ENCODE assay signal across 8 mouse cellular contexts in genomic region chrX:13346011-13346631, GRCm38 (mm10).
DNase-seq lines count a peak whose midpoint lies in the region; ATAC-seq and TF ChIP-seq lines count a peak whose summit lies in the region.

No protein-coding gene starts in this region.

- H3K4me1 ChIP-seq in heart, adult 2 months (ENCODE audit: control insufficient read depth, insufficient read depth, low read length) = peaks cover 3% of the 10 kb centered on the region
- peaks cover 26% of the 10 kb centered on the region for H3K4me1 ChIP-seq in hindbrain, embryonic 14.5 days (replicated peaks; ENCODE audit: control insufficient read depth, insufficient read depth, low read length)
- peaks cover 11% of the 10 kb centered on the region for H3K4me1 ChIP-seq in liver, postnatal 0 days (ENCODE audit: insufficient read depth)
- H3K4me1 ChIP-seq in thymus, adult 2 months (replicated peaks; ENCODE audit: control insufficient read depth, insufficient read depth, low read length) = peaks cover 31% of the 10 kb centered on the region

- peak overlapping the region; percentile 62 for H3K4me2 ChIP-seq in hindbrain, embryonic 14.5 days (replicated peaks)
- H3K4me2 ChIP-seq in liver, postnatal 0 days (ENCODE audit: low read depth, low read length) = peak overlapping the region; percentile 70

- TF ChIP-seq EP300 in heart, adult 2 months (IDR thresholded peaks at IDR 0.05; ENCODE audit: insufficient read depth, low read depth, low read length) = no peak
- no peak for TF ChIP-seq EP300 in liver, postnatal 0 days (IDR thresholded peaks at IDR 0.05; ENCODE audit: low read depth)

- H3K4me3 ChIP-seq in heart, adult 2 months = peak overlapping the region; percentile 54; the same call in 1 of the 2 replicates
- peak overlapping the region; percentile 32 for H3K4me3 ChIP-seq in hindbrain, embryonic 14.5 days (replicated peaks; ENCODE audit: low read length)
- H3K4me3 ChIP-seq in liver, postnatal 0 days (ENCODE audit: low read depth, low read length) = peak overlapping the region; percentile 49
- H3K4me3 ChIP-seq in thymus, adult 2 months (ENCODE audit: control insufficient read depth, insufficient read depth, low read length) = peak overlapping the region; percentile 65

- intact Hi-C loops in heart, adult 2 months (cut with DNase I) = loop anchor here (5.0 kb wide), 2 partner anchors 119 to 161 kb away; no protein-coding TSS in a partner anchor

- H3K27me3 ChIP-seq in heart, adult 2 months (ENCODE audit: control insufficient read depth, insufficient read depth, low read length) = no peaks in the 10 kb centered on the region
- H3K27me3 ChIP-seq in hindbrain, embryonic 14.5 days (ENCODE audit: control insufficient read depth, insufficient read depth, low read length) = peaks cover 28% of the 10 kb centered on the region; the same call in 1 of the 2 replicates
- no peaks in the 10 kb centered on the region for H3K27me3 ChIP-seq in liver, postnatal 0 days (ENCODE audit: insufficient read depth, low read length)
- H3K27me3 ChIP-seq in thymus, adult 2 months (ENCODE audit: control insufficient read depth, insufficient read depth, low read length) = no peaks in the 10 kb centered on the region

- DNase-seq in heart, adult 2 months = peak in 1 of 2 experiments; percentile 4
- DNase-seq in heart, adult 9 months (ENCODE audit: low spot score in 2 of 2) = no peak
- peak; percentile 7 for DNase-seq in CD4-positive helper T cell, adult 2 months (ENCODE audit: low read depth, low spot score)
- DNase-seq in cerebellum, postnatal 36 days = peak; percentile 9 to 28
- DNase-seq in hindbrain, embryonic 14.5 days (ENCODE audit: low spot score) = peak; percentile 46
- peak; percentile 13 for DNase-seq in liver, postnatal 0 days
- DNase-seq in thymus, adult 2 months = peak; percentile 42
- DNase-seq in urinary bladder, postnatal 14 days (ENCODE audit: low spot score) = no peak

- ATAC-seq in hindbrain, embryonic 14.5 days (ENCODE audit: low FRiP score) = peak; percentile 46
- ATAC-seq in liver, postnatal 0 days = peak; percentile 7; the same call in 1 of the 2 replicates

- H3K9me3 ChIP-seq in hindbrain, embryonic 14.5 days (ENCODE audit: control insufficient read depth, low read length) = no peaks in the 10 kb centered on the region
- no peaks in the 10 kb centered on the region for H3K9me3 ChIP-seq in liver, postnatal 0 days (ENCODE audit: low read length)

- H3K27ac ChIP-seq in heart, adult 2 months = peak overlapping the region; percentile 79
- H3K27ac ChIP-seq in hindbrain, embryonic 14.5 days = peak overlapping the region; percentile 96
- peak overlapping the region; percentile 82 for H3K27ac ChIP-seq in liver, postnatal 0 days (ENCODE audit: low read depth)
- H3K27ac ChIP-seq in thymus, adult 2 months (ENCODE audit: control insufficient read depth, insufficient read depth, low read length) = peak overlapping the region; percentile 100

- no peak for TF ChIP-seq POLR2A in heart, adult 2 months (IDR thresholded peaks at IDR 0.05; ENCODE audit: insufficient read depth, low read depth, low read length)
- TF ChIP-seq POLR2A in thymus, adult 2 months (IDR thresholded peaks at IDR 0.05; ENCODE audit: control insufficient read depth, extremely low read depth, insufficient read depth, low read length, poor library complexity) = no peak

- H3K9ac ChIP-seq in heart, adult 2 months (ENCODE audit: low read depth, low read length) = no peak overlapping the region
- peak overlapping the region; percentile 61 for H3K9ac ChIP-seq in hindbrain, embryonic 14.5 days
- H3K9ac ChIP-seq in liver, postnatal 0 days (replicated peaks) = no peak overlapping the region; the same call in 1 of the 2 replicates

- H3K79me2 ChIP-seq in heart, adult 2 months (replicated peaks; ENCODE audit: control insufficient read depth, insufficient read depth, low read length) = no peaks in the 10 kb centered on the region

- H3K36me3 ChIP-seq in heart, adult 2 months (ENCODE audit: control insufficient read depth, insufficient read depth, low read length) = no peaks in the 10 kb centered on the region
- no peaks in the 10 kb centered on the region for H3K36me3 ChIP-seq in hindbrain, embryonic 14.5 days (replicated peaks; ENCODE audit: control insufficient read depth, insufficient read depth)
- H3K36me3 ChIP-seq in liver, postnatal 0 days (replicated peaks; ENCODE audit: insufficient read depth, low read length) = no peaks in the 10 kb centered on the region
- H3K36me3 ChIP-seq in thymus, adult 2 months (ENCODE audit: control insufficient read depth, insufficient read depth, low read length) = no peaks in the 10 kb centered on the region

- WGBS in heart, adult 2 months = 13% methylated on average over 21 of the region's 21 CpGs
- 10% methylated on average over 16 of the region's 21 CpGs for WGBS in hindbrain, embryonic 14.5 days
- 23% methylated on average over 21 of the region's 21 CpGs for WGBS in liver, postnatal 0 days (ENCODE audit: insufficient replicate concordance)
- WGBS in thymus, adult 2 months = 5% methylated on average over 20 of the region's 21 CpGs

- no peak for TF ChIP-seq CTCF in heart, adult 2 months (IDR thresholded peaks at IDR 0.05)
- TF ChIP-seq CTCF in liver, postnatal 0 days (IDR thresholded peaks at IDR 0.05; ENCODE audit: low read depth) = no peak
- TF ChIP-seq CTCF in thymus, adult 2 months (IDR thresholded peaks at IDR 0.05; ENCODE audit: borderline replicate concordance, control insufficient read depth, extremely low read depth, insufficient read depth, low read length, poor library complexity) = no peak

Comparison
In these comparisons a context has a peak if more than half of its experiments do, and no peak if none do; other contexts are left out.
1. DNase-seq: peak in CD4-positive helper T cell, adult 2 months (single experiment), cerebellum, postnatal 36 days (2 of 2), hindbrain, embryonic 14.5 days (single experiment), liver, postnatal 0 days (single experiment) and thymus, adult 2 months (single experiment); none in heart, adult 9 months (0 of 2) and urinary bladder, postnatal 14 days (single experiment).
2. Peak in every context shown above with its lines, with median percentiles within 50 percentile points of each other: H3K27ac ChIP-seq and H3K4me3 ChIP-seq.